Mouse (Mus musculus): Measurements from ENCODE around the gene Cd1d1. TPM values are rescaled to one million over a fixed set of nuclear protein-coding genes. Genes with fewer than 3 reads are reported as not detected.

Gene Cd1d1
- total and polyA plus RNA-seq, 3 experiments: 0.05 TPM; not detected in 2

GRCm38 (mm10) chr3:86962665-86963435 is 36.4 kb downstream of the Cd1d1 start:
- H3K27me3 ChIP-seq (ENCODE audit: insufficient read depth, low read length): no peaks in the 10 kb centered on the region
- ATAC-seq (ENCODE audit: extremely low read depth, insufficient number of reproducible peaks, low FRiP score, poor library complexity, severe bottlenecking): no peak
- no peak overlapping the region for H3K4me3 ChIP-seq (ENCODE audit: low read depth, low read length)
- no peak for DNase-seq (ENCODE audit: low spot score)
- no peaks in the 10 kb centered on the region for H3K9me3 ChIP-seq (replicated peaks)
- no peaks in the 10 kb centered on the region for H3K4me1 ChIP-seq (ENCODE audit: insufficient read depth, low read depth, low read length)
- TF ChIP-seq CTCF (IDR thresholded peaks at IDR 0.05; ENCODE audit: low read depth, low read length) (no peak), TAL1 (conservative IDR thresholded peaks at IDR 0.05; ENCODE audit: low read depth, low read length) (no peak), GATA2 (IDR thresholded peaks at IDR 0.05; ENCODE audit: borderline replicate concordance, low read depth, low read length) (no peak), GATA1 (IDR thresholded peaks at IDR 0.05; ENCODE audit: borderline replicate concordance, low read length) (no peak), POLR2AphosphoS5 (IDR thresholded peaks at IDR 0.05; ENCODE audit: insufficient replicate concordance, low read depth, low read length) (no peak)
- no peaks in the 10 kb centered on the region for H3K36me3 ChIP-seq (replicated peaks)

GRCm38 (mm10) chr3:86961395-86961669 is 37.9 kb downstream of the Cd1d1 start:
- Histone ChIP-seq H3K36me3 (replicated peaks) (no peaks in the 10 kb centered on the region), H3K27me3 (ENCODE audit: insufficient read depth, low read length) (no peaks in the 10 kb centered on the region), H3K4me1 (ENCODE audit: insufficient read depth, low read depth, low read length) (no peaks in the 10 kb centered on the region), H3K4me3 (ENCODE audit: low read depth, low read length) (no peak overlapping the region), H3K9me3 (replicated peaks) (no peaks in the 10 kb centered on the region)
- ATAC-seq (ENCODE audit: extremely low read depth, insufficient number of reproducible peaks, low FRiP score, poor library complexity, severe bottlenecking) (no peak), DNase-seq (ENCODE audit: low spot score) (no peak)
- TF ChIP-seq GATA1 (IDR thresholded peaks at IDR 0.05; ENCODE audit: borderline replicate concordance, low read length): no peak
- TF ChIP-seq POLR2AphosphoS5 (IDR thresholded peaks at IDR 0.05; ENCODE audit: insufficient replicate concordance, low read depth, low read length): no peak
- TF ChIP-seq GATA2 (IDR thresholded peaks at IDR 0.05; ENCODE audit: borderline replicate concordance, low read depth, low read length): no peak
- TF ChIP-seq TAL1 (conservative IDR thresholded peaks at IDR 0.05; ENCODE audit: low read depth, low read length): no peak
- no peak for TF ChIP-seq CTCF (IDR thresholded peaks at IDR 0.05; ENCODE audit: low read depth, low read length)

GRCm38 (mm10) chr3:86960656-86961394 is 38.4 kb downstream of the Cd1d1 start:
- TF ChIP-seq GATA2 (IDR thresholded peaks at IDR 0.05; ENCODE audit: borderline replicate concordance, low read depth, low read length) (no peak), CTCF (IDR thresholded peaks at IDR 0.05; ENCODE audit: low read depth, low read length) (no peak), TAL1 (conservative IDR thresholded peaks at IDR 0.05; ENCODE audit: low read depth, low read length) (no peak)
- ATAC-seq (ENCODE audit: extremely low read depth, insufficient number of reproducible peaks, low FRiP score, poor library complexity, severe bottlenecking) (no peak), DNase-seq (ENCODE audit: low spot score) (no peak)
- no peaks in the 10 kb centered on the region for H3K9me3 ChIP-seq (replicated peaks)
- no peaks in the 10 kb centered on the region for H3K4me1 ChIP-seq (ENCODE audit: insufficient read depth, low read depth, low read length)
- H3K27me3 ChIP-seq (ENCODE audit: insufficient read depth, low read length): no peaks in the 10 kb centered on the region
- H3K36me3 ChIP-seq (replicated peaks): no peaks in the 10 kb centered on the region
- no peak overlapping the region for H3K4me3 ChIP-seq (ENCODE audit: low read depth, low read length)

GRCm38 (mm10) chr3:86959088-86959487 is 40.2 kb downstream of the Cd1d1 start:
- H3K27me3 ChIP-seq (ENCODE audit: insufficient read depth, low read length): no peaks in the 10 kb centered on the region
- DNase-seq (ENCODE audit: low spot score) (no peak), ATAC-seq (ENCODE audit: extremely low read depth, insufficient number of reproducible peaks, low FRiP score, poor library complexity, severe bottlenecking) (no peak)
- TF ChIP-seq TAL1 (conservative IDR thresholded peaks at IDR 0.05; ENCODE audit: low read depth, low read length): no peak
- TF ChIP-seq GATA2 (IDR thresholded peaks at IDR 0.05; ENCODE audit: borderline replicate concordance, low read depth, low read length): no peak
- no peak for TF ChIP-seq GATA1 (IDR thresholded peaks at IDR 0.05; ENCODE audit: borderline replicate concordance, low read length)
- no peak for TF ChIP-seq CTCF (IDR thresholded peaks at IDR 0.05; ENCODE audit: low read depth, low read length)
- no peak for TF ChIP-seq POLR2AphosphoS5 (IDR thresholded peaks at IDR 0.05; ENCODE audit: insufficient replicate concordance, low read depth, low read length)
- no peak overlapping the region for H3K4me3 ChIP-seq (ENCODE audit: low read depth, low read length)
- H3K36me3 ChIP-seq (replicated peaks): no peaks in the 10 kb centered on the region
- no peaks in the 10 kb centered on the region for H3K9me3 ChIP-seq (replicated peaks)
- H3K4me1 ChIP-seq (ENCODE audit: insufficient read depth, low read depth, low read length): no peaks in the 10 kb centered on the region

GRCm38 (mm10) chr3:86955376-86955775 is 43.9 kb downstream of the Cd1d1 start:
- H3K9me3 ChIP-seq (replicated peaks): no peaks in the 10 kb centered on the region
- no peaks in the 10 kb centered on the region for H3K36me3 ChIP-seq (replicated peaks)
- TF ChIP-seq CTCF (IDR thresholded peaks at IDR 0.05; ENCODE audit: low read depth, low read length): no peak
- no peak for TF ChIP-seq GATA2 (IDR thresholded peaks at IDR 0.05; ENCODE audit: borderline replicate concordance, low read depth, low read length)
- TF ChIP-seq TAL1 (conservative IDR thresholded peaks at IDR 0.05; ENCODE audit: low read depth, low read length): no peak
- no peak for TF ChIP-seq POLR2AphosphoS5 (IDR thresholded peaks at IDR 0.05; ENCODE audit: insufficient replicate concordance, low read depth, low read length)
- no peak for TF ChIP-seq GATA1 (IDR thresholded peaks at IDR 0.05; ENCODE audit: borderline replicate concordance, low read length)
- ATAC-seq (ENCODE audit: extremely low read depth, insufficient number of reproducible peaks, low FRiP score, poor library complexity, severe bottlenecking): no peak
- DNase-seq (ENCODE audit: low spot score): no peak
- H3K4me3 ChIP-seq (ENCODE audit: low read depth, low read length): no peak overlapping the region
- no peaks in the 10 kb centered on the region for H3K27me3 ChIP-seq (ENCODE audit: insufficient read depth, low read length)
- H3K4me1 ChIP-seq (ENCODE audit: insufficient read depth, low read depth, low read length): no peaks in the 10 kb centered on the region

DNA sequence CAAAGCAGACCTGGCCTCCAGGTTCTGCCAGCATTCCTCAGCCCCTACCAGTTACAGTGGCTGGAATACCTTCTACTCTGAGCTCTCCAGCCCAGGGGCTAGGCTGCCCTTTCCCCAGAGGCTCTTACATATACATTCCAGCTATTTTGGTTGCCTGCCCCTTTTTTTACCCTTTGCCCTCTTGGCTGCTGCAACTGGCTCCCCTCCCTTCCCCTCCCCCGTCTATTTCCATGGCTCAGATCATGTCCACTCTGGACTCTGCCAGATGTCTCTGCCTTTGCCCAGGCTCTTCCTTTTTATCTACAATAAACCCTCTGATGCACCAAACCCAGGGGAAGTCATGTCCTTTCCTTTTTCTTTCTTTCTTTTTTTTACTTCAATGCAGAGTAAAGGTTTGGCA is 44.7 kb downstream of the Cd1d1 start:
- TF ChIP-seq GATA1 (IDR thresholded peaks at IDR 0.05; ENCODE audit: borderline replicate concordance, low read length) (no peak), GATA2 (IDR thresholded peaks at IDR 0.05; ENCODE audit: borderline replicate concordance, low read depth, low read length) (no peak), CTCF (IDR thresholded peaks at IDR 0.05; ENCODE audit: low read depth, low read length) (no peak), TAL1 (conservative IDR thresholded peaks at IDR 0.05; ENCODE audit: low read depth, low read length) (no peak), POLR2AphosphoS5 (IDR thresholded peaks at IDR 0.05; ENCODE audit: insufficient replicate concordance, low read depth, low read length) (no peak)
- no peaks in the 10 kb centered on the region for H3K4me1 ChIP-seq (ENCODE audit: insufficient read depth, low read depth, low read length)
- no peak overlapping the region for H3K4me3 ChIP-seq (ENCODE audit: low read depth, low read length)
- H3K9me3 ChIP-seq (replicated peaks): no peaks in the 10 kb centered on the region
- ATAC-seq (ENCODE audit: extremely low read depth, insufficient number of reproducible peaks, low FRiP score, poor library complexity, severe bottlenecking): no peak
- no peaks in the 10 kb centered on the region for H3K36me3 ChIP-seq (replicated peaks)
- no peak for DNase-seq (ENCODE audit: low spot score)
- H3K27me3 ChIP-seq (ENCODE audit: insufficient read depth, low read length): no peaks in the 10 kb centered on the region

Measured in G1E (cell line).